Mouse (Mus musculus) common myeloid progenitor, adult 5-6 weeks (primary cell): ENCODE data around the gene Epha2. TPM values are rescaled to one million over a fixed set of nuclear protein-coding genes. Genes with fewer than 3 reads are reported as not detected.

Experiments
- ATAC-seq: replicated peaks from 2 replicates; pipeline ENCODE4 v1.8.0; 2016; ENCODE audit warnings: low read depth, mild to moderate bottlenecking, moderate TSS enrichment, inconsistent platforms; ENCODE audit not compliant: poor library complexity, severe bottlenecking
- total RNA-seq: library from RNA; stranded (forward); fragments of 200-1000, 187-1606 nt; gene quantifications from 2 replicates; pipeline ENCODE4 v1.2.3, GENCODE M21; 2017

Gene Epha2
- total RNA-seq, 1 experiment from 2014 or later = 1.2 TPM

- no peak; the same call in 1 of the 2 replicates for ATAC-seq
Observed at GRCm38 (mm10) chr4:141353868-141354267, 52.8 kb downstream of the Epha2 start.

- ATAC-seq = no peak
Observed at GRCm38 (mm10) chr4:141357811-141358210, 56.8 kb downstream of the Epha2 start.

- no peak for ATAC-seq
Observed at GRCm38 (mm10) chr4:141359222-141359621, 58.2 kb downstream of the Epha2 start.

- no peak for ATAC-seq
Observed at GRCm38 (mm10) chr4:141360846-141361245, 59.8 kb downstream of the Epha2 start.

GRCm38 (mm10) chr4:141362937-141363548 lies 62.0 kb downstream of the Epha2 start:
- ATAC-seq = peak; percentile 85

- ATAC-seq = no peak
Observed at GRCm38 (mm10) chr4:141365126-141365525, 64.1 kb downstream of the Epha2 start.

GRCm38 (mm10) chr4:141365876-141366275 lies 64.8 kb downstream of the Epha2 start:
- no peak for ATAC-seq

GRCm38 (mm10) chr4:141367997-141368791 lies 67.2 kb downstream of the Epha2 start, which contains the start of gene Fam131c:
Fam131c (plus strand) TSS chr4:141368220.
- no peak; the same call in 1 of the 2 replicates for ATAC-seq

GRCm38 (mm10) chr4:141372426-141372825 lies 71.4 kb downstream of the Epha2 start:
- ATAC-seq = no peak

Other genes with a start within 250 kb of the Epha2 start
- 4.3 and 9.3 TPM in 2 replicates for gene Crocc, start 240.7 kb upstream of the Epha2 start, total RNA-seq
- 60.3 and 78.8 TPM in 2 replicates for gene Necap2, start 222.9 kb upstream of the Epha2 start, total RNA-seq
- gene Spata21, start 212.9 kb upstream of the Epha2 start, total RNA-seq = not detected in 2 replicates
- gene Szrd1, start 161.5 kb upstream of the Epha2 start, total RNA-seq = 40.1 and 47.4 TPM in 2 replicates
- 10.4 and 13.2 TPM in 2 replicates for gene Fbxo42, start 153.3 kb upstream of the Epha2 start, total RNA-seq
- gene Rsg1, start 87.3 kb upstream of the Epha2 start, total RNA-seq = 2.2 and 6.1 TPM in 2 replicates
- not detected in 2 replicates for gene Arhgef19, start 61.7 kb upstream of the Epha2 start, total RNA-seq
- gene Fam131c, start 67.0 kb downstream of the Epha2 start, total RNA-seq = not detected in 2 replicates
- not detected in 2 replicates for gene Clcnka, start 97.5 kb downstream of the Epha2 start, total RNA-seq
- not detected in 2 replicates for gene Clcnkb, start 114.8 kb downstream of the Epha2 start, total RNA-seq
- not detected in 2 replicates for gene Hspb7, start 119.5 kb downstream of the Epha2 start, total RNA-seq
- not detected in 2 replicates for gene Srarp, start 134.9 kb downstream of the Epha2 start, total RNA-seq
- gene Zbtb17, start 143.4 kb downstream of the Epha2 start, total RNA-seq = 15.0 and 19.4 TPM in 2 replicates
- gene Spen, start 237.4 kb downstream of the Epha2 start, total RNA-seq = 32.7 and 43.0 TPM in 2 replicates